In genomic region chr5:17816170-17816569, GRCm38 (mm10) we compare ENCODE assay signal across 10 mouse cellular contexts.
DNase-seq lines count a peak whose midpoint lies in the region; ATAC-seq and TF ChIP-seq lines count a peak whose summit lies in the region.
"Had no signal": no experiment of that assay in that cellular context is flagged by ENCODE, and none has a peak within 500 bp of the region (broad histone marks: within the 10 kb centered on the region; RNA-seq: fewer than 3 reads in every experiment).

No protein-coding gene starts in this region.

- WGBS in embryonic facial prominence, embryonic 11.5 days, result 11% methylated on average over 2 of the region's 2 CpGs
- WGBS in embryonic facial prominence, embryonic 10.5 days, result 4% methylated on average over 2 of the region's 2 CpGs
- 1% methylated on average over 2 of the region's 2 CpGs for WGBS in liver, embryonic 14.5 days (ENCODE audit: insufficient replicate concordance)
- 1% methylated on average over 2 of the region's 2 CpGs for WGBS in liver, embryonic 12.5 days (ENCODE audit: insufficient replicate concordance)
- WGBS in hindbrain, embryonic 16.5 days, result 4% methylated on average over 2 of the region's 2 CpGs

- ATAC-seq in embryonic facial prominence, embryonic 11.5 days (replicated peaks; ENCODE audit: insufficient number of reproducible peaks, low FRiP score, low TSS enrichment, low read depth), result no peak
- ATAC-seq in liver, embryonic 14.5 days (ENCODE audit: insufficient read depth), result no peak
- ATAC-seq in liver, embryonic 12.5 days, result no peak
- ATAC-seq in hindbrain, embryonic 16.5 days, result no peak

- no peak overlapping the region for H3K9ac ChIP-seq in embryonic facial prominence, embryonic 11.5 days (replicated peaks; ENCODE audit: low read length)
- no peak overlapping the region for H3K9ac ChIP-seq in liver, embryonic 14.5 days (replicated peaks)
- no peak overlapping the region for H3K9ac ChIP-seq in liver, embryonic 12.5 days
- H3K9ac ChIP-seq in hindbrain, embryonic 16.5 days (ENCODE audit: low read depth, low read length), result no peak overlapping the region
- H3K9ac ChIP-seq: heart, embryonic 15.5 days; midbrain, embryonic 12.5 days had no signal

- no peak overlapping the region for H3K27ac ChIP-seq in embryonic facial prominence, embryonic 11.5 days (replicated peaks; ENCODE audit: low read depth, low read length)
- no peak overlapping the region for H3K27ac ChIP-seq in embryonic facial prominence, embryonic 10.5 days (replicated peaks)
- no peak overlapping the region for H3K27ac ChIP-seq in liver, embryonic 14.5 days
- no peak overlapping the region for H3K27ac ChIP-seq in liver, embryonic 12.5 days
- no peak overlapping the region for H3K27ac ChIP-seq in hindbrain, embryonic 16.5 days (ENCODE audit: low read depth, low read length)
- H3K27ac ChIP-seq: heart, embryonic 15.5 days; midbrain, embryonic 12.5 days had no signal

- DNase-seq in embryonic facial prominence, embryonic 11.5 days (ENCODE audit: low spot score), result peak; percentile 56
- no peak for DNase-seq in embryonic facial prominence, embryonic 10.5 days (ENCODE audit: low spot score)
- no peak for DNase-seq in liver, embryonic 14.5 days (ENCODE audit: low read depth in 3 of 3, low spot score in 3 of 3)
- DNase-seq in c-Kit-positive CD71-negative TER-119-negative erythroid progenitor cells, embryonic 14.5 days (ENCODE audit: low read depth), result peak; percentile 30
- peak; percentile 28 for DNase-seq in mesoderm, embryonic 11.5 days (ENCODE audit: low read depth, low spot score)
- DNase-seq in adrenal gland, postnatal 25 days, result no peak

- TF ChIP-seq EP300 in liver, embryonic 14.5 days (IDR thresholded peaks at IDR 0.05; ENCODE audit: low read depth), result no peak

- H3K36me3 ChIP-seq in embryonic facial prominence, embryonic 11.5 days (replicated peaks; ENCODE audit: control insufficient read depth, insufficient read depth, low read depth, low read length), result no peaks in the 10 kb centered on the region
- no peaks in the 10 kb centered on the region for H3K36me3 ChIP-seq in embryonic facial prominence, embryonic 10.5 days (replicated peaks)
- no peaks in the 10 kb centered on the region for H3K36me3 ChIP-seq in liver, embryonic 14.5 days (replicated peaks; ENCODE audit: control insufficient read depth, insufficient read depth, low read depth)
- H3K36me3 ChIP-seq in liver, embryonic 12.5 days, result no peaks in the 10 kb centered on the region
- H3K36me3 ChIP-seq in hindbrain, embryonic 16.5 days (ENCODE audit: control insufficient read depth, insufficient read depth, low read length), result no peaks in the 10 kb centered on the region
- H3K36me3 ChIP-seq: midbrain, embryonic 12.5 days had no signal

- TF ChIP-seq CTCF in liver, embryonic 14.5 days (IDR thresholded peaks at IDR 0.05; ENCODE audit: low read depth), result peak; percentile 58; the same call in 1 of the 2 replicates

- H3K27me3 ChIP-seq in embryonic facial prominence, embryonic 11.5 days (ENCODE audit: control insufficient read depth, insufficient read depth, low read length), result no peaks in the 10 kb centered on the region
- no peaks in the 10 kb centered on the region for H3K27me3 ChIP-seq in embryonic facial prominence, embryonic 10.5 days (replicated peaks; ENCODE audit: low read depth, poor library complexity, severe bottlenecking)
- no peaks in the 10 kb centered on the region for H3K27me3 ChIP-seq in liver, embryonic 14.5 days (ENCODE audit: control insufficient read depth, insufficient read depth, low read length)
- H3K27me3 ChIP-seq in liver, embryonic 12.5 days (replicated peaks), result no peaks in the 10 kb centered on the region
- H3K27me3 ChIP-seq in hindbrain, embryonic 16.5 days (replicated peaks; ENCODE audit: control insufficient read depth, insufficient read depth, low read length), result no peaks in the 10 kb centered on the region
- H3K27me3 ChIP-seq: heart, embryonic 15.5 days; midbrain, embryonic 12.5 days had no signal

- H3K4me1 ChIP-seq in embryonic facial prominence, embryonic 11.5 days (ENCODE audit: control insufficient read depth, insufficient read depth, low read length), result no peaks in the 10 kb centered on the region
- no peaks in the 10 kb centered on the region for H3K4me1 ChIP-seq in embryonic facial prominence, embryonic 10.5 days
- no peaks in the 10 kb centered on the region for H3K4me1 ChIP-seq in liver, embryonic 14.5 days (replicated peaks; ENCODE audit: control insufficient read depth in 2 of 2, insufficient read depth in 2 of 2, low read length in 1 of 2)
- no peaks in the 10 kb centered on the region for H3K4me1 ChIP-seq in liver, embryonic 12.5 days
- H3K4me1 ChIP-seq in hindbrain, embryonic 16.5 days (ENCODE audit: control insufficient read depth, insufficient read depth, low read depth, low read length), result no peaks in the 10 kb centered on the region
- H3K4me1 ChIP-seq: heart, embryonic 15.5 days; midbrain, embryonic 12.5 days had no signal

- no peak overlapping the region for H3K4me3 ChIP-seq in embryonic facial prominence, embryonic 11.5 days (ENCODE audit: low read depth, low read length)
- H3K4me3 ChIP-seq in embryonic facial prominence, embryonic 10.5 days, result no peak overlapping the region
- H3K4me3 ChIP-seq in liver, embryonic 14.5 days (ENCODE audit: insufficient read depth in 1 of 2, low read depth in 2 of 2, low read length in 2 of 2), result no peak overlapping the region
- H3K4me3 ChIP-seq in liver, embryonic 12.5 days, result no peak overlapping the region
- H3K4me3 ChIP-seq in hindbrain, embryonic 16.5 days (ENCODE audit: low read length), result no peak overlapping the region
- H3K4me3 ChIP-seq: heart, embryonic 15.5 days; midbrain, embryonic 12.5 days had no signal

- no peak overlapping the region for H3K4me2 ChIP-seq in embryonic facial prominence, embryonic 11.5 days (ENCODE audit: low read depth, low read length)
- H3K4me2 ChIP-seq in liver, embryonic 14.5 days (ENCODE audit: low read depth), result no peak overlapping the region
- H3K4me2 ChIP-seq in liver, embryonic 12.5 days, result no peak overlapping the region
- H3K4me2 ChIP-seq in hindbrain, embryonic 16.5 days (ENCODE audit: low read length), result no peak overlapping the region
- H3K4me2 ChIP-seq: heart, embryonic 15.5 days; midbrain, embryonic 12.5 days had no signal

- H3K9me3 ChIP-seq in embryonic facial prominence, embryonic 11.5 days (replicated peaks; ENCODE audit: control insufficient read depth, low read length), result no peaks in the 10 kb centered on the region
- no peaks in the 10 kb centered on the region for H3K9me3 ChIP-seq in embryonic facial prominence, embryonic 10.5 days
- no peaks in the 10 kb centered on the region for H3K9me3 ChIP-seq in liver, embryonic 14.5 days (ENCODE audit: control insufficient read depth, low read length)
- no peaks in the 10 kb centered on the region for H3K9me3 ChIP-seq in liver, embryonic 12.5 days (replicated peaks)
- H3K9me3 ChIP-seq in hindbrain, embryonic 16.5 days (ENCODE audit: control insufficient read depth, low read length), result no peaks in the 10 kb centered on the region
- H3K9me3 ChIP-seq: heart, embryonic 15.5 days; midbrain, embryonic 12.5 days had no signal

Comparison
In these comparisons a context has a peak if more than half of its experiments do, and no peak if none do; other contexts are left out.
1. DNase-seq: peak in embryonic facial prominence, embryonic 11.5 days (single experiment), c-Kit-positive CD71-negative TER-119-negative erythroid progenitor cells, embryonic 14.5 days (single experiment) and mesoderm, embryonic 11.5 days (single experiment); none in embryonic facial prominence, embryonic 10.5 days (single experiment), liver, embryonic 14.5 days (0 of 3) and adrenal gland, postnatal 25 days (single experiment).